Mouse (Mus musculus): Measurements from ENCODE around the gene Tldc1.

GRCm38 (mm10) chr8:119717765-119718164 is 60.5 kb downstream of the Tldc1 start:
- peak; percentile 62 for TF ChIP-seq CTCF (IDR thresholded peaks at IDR 0.05; ENCODE audit: borderline replicate concordance, extremely low read depth, insufficient read depth, insufficient read length)
- no peak for TF ChIP-seq POLR2A (IDR thresholded peaks at IDR 0.05; ENCODE audit: borderline replicate concordance, extremely low read depth, insufficient read depth, insufficient read length, poor library complexity, severe bottlenecking)

Measured in brain, embryonic 14.5 days (tissue).